Mouse (Mus musculus) frontal cortex, postnatal 14 days (tissue): ENCODE measurements around the gene Psma6.

ENCODE experiments used
- DNase-seq, 2 experiments: peaks; one replicate each; pipeline ENCODE4 v3.0.0; 2022; ENCODE audit warnings: low spot score in 2 of 2

Psma6 gene

DNA sequence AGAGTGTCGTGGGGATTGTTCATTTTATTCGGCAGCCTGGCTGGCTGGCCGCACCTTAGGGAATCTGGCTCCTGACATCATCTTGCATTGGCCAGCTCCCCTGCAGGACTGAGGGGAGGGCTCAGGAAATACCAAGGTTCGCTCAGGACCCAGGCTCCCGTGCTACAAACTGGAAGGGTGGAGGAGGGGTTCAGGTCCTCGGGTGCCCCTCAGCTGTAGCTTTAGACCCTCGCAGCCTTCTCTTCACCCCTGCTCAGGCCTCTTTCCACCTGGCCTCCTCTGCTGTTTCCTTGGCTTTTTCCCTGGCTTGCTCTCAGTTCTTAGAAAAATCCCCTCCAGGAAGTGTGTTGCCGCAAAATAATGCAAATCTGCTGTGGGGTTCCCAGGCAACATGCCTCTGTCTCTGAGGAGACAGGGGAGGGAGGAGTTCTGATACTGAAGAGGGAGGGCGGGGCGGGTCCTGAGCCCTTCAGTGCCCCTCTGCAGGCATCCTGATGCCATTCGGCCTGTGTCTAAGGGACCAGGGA is 54.7 kb downstream of the Psma6 start:
- DNase-seq: no peak

DNA sequence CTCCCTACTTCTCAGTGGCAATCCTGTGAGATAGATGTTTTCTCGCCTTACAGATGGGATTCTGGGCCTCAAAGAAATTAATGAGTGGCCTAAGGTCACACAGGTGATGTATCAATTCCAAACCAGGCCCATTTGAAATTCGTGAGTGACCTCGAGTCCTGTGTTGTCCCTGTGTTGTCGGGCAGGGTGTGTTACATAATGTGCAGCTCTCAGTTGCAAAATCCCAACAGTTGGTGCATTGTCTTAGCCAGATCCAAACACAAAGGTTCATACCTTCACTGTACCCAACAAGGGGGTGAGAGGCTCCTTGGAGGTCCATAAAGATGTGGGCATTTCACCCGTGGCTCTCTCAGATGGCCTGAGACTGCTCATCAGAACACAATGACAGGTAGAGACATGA is 56.4 kb downstream of the Psma6 start:
- DNase-seq: no peak

DNA sequence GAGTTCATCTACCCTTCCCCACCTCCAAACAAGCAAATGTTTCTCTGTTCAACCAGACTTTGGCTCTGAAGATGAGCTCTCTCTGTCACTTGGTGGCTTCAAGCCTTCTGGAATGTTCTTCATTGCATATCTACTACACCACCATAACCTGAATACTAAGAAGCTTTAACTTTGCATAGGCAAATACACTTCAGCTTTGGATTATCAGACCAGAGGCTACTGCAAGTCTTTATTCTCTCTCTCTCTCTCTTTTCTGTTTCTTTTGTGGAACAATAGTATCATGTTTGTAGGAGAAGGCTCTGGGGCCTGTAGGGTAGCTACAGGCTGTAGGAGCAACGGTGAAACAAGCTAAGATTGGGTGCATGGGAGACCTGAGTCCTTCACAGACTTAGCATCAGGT is 58.2 kb downstream of the Psma6 start:
- DNase-seq: no peak

- DNase-seq: peak in 1 of 2 experiments; percentile 40
Observed at GRCm38 (mm10) chr12:55442861-55443850, 59.1 kb downstream of the Psma6 start.

GRCm38 (mm10) chr12:55444031-55444451 is 60.0 kb downstream of the Psma6 start:
- DNase-seq: no peak

GRCm38 (mm10) chr12:55445583-55445982 is 61.6 kb downstream of the Psma6 start:
- no peak for DNase-seq

GRCm38 (mm10) chr12:55446366-55446745 is 62.3 kb downstream of the Psma6 start:
- no peak for DNase-seq

- DNase-seq: peak; percentile 78 to 86
Observed at GRCm38 (mm10) chr12:55446746-55447395, 62.8 kb downstream of the Psma6 start.

DNA sequence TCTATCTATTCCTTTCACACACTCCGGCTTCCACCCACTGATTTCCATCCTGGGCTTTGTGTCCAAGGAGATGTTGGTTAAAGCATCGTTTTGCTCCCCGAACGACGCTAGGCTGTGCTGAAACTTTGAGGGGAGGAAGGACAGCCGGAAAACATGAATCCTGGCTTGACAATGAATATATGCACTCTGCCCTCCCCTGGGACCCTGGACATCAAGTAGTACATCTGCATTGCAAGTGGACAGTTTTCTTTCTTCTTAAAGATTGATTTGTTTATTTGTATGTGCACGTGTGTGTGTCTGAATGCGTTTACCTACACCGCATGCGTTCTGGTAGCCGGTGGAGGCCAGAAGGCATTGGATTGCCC is 63.4 kb downstream of the Psma6 start:
- DNase-seq: no peak

- no peak for DNase-seq
Observed at GRCm38 (mm10) chr12:55448457-55448856, 64.4 kb downstream of the Psma6 start.

DNA sequence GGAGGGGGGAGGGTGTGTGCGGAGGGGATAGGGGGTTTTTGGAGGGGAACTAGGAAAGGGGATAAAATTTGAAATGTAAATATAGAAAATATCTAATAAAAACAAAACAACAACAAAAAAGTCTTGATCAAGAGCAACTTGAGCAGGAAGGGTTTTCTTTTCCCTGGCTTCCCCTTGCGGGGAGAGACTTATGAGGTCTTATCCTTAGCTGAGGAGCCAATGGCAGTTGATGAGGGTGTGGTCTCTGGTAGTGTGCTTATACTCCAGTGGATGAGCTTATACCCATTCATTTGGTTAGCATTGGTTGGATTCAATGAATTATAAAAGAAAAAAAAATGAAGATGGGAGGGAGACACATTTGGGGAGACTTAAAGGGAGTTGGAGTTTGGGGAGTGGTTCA is 65.0 kb downstream of the Psma6 start:
- DNase-seq: no peak

- DNase-seq: no peak
Observed at GRCm38 (mm10) chr12:55450421-55450820, 66.4 kb downstream of the Psma6 start.

DNA sequence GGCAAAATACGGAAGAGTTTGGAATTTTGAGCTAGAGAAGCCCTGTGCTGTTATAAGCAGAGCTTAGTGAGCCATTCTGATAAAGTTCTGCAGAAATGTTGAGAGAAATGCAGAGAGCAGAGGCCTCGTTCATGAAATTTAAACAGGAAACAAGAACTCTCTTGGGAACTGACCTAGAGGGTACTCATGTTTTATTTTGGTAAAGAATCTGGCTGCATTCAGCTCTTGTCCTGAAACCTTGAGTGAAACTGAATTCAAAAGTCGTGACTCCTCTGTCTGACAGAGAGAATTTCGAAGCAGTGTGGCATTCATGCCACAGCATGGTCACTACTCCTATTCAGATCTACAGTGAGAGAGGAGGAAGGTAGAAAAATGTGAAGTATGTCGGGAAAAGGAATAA is 68.8 kb downstream of the Psma6 start:
- DNase-seq: no peak

GRCm38 (mm10) chr12:55453924-55454323 is 69.9 kb downstream of the Psma6 start:
- no peak for DNase-seq

DNA sequence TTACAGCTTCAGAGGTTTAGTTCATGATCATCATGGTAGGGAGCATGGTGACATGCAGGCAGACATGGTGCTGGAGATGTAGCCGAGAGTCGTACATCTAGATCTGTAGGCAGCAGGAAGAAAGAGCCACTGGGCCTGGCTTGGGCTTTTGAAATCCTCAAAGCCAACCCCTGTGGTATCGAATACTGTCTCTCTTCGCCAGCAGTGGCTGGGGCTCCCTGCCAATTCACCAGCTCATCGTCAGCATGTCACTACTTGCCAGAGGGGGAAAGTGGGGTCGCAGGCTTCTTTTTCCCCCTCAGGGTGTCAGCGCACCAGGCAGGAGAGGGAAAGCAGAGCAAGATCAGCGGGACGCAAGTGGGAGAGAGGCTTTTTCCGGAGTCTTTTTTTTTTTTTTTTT is 71.2 kb downstream of the Psma6 start:
- DNase-seq: no peak

DNA sequence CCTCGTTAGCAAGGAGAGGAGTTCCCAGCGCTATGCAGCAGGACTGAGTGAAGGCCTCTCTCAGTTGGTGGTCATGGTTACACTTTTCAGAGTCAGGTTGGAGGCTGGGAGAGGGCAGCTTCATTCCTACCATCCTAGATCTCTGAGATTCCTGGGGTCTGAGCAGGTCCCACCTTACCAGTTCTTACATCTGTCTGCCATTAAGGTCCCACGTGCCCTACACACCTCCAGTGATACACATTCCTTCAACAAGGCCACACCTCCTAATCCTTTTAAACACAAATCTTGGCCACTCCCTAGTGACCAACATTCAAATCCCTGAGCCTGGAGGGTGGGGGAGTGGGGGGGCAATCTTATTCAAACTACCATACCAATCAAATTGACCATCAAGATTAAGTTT is 72.1 kb downstream of the Psma6 start:
- no peak for DNase-seq

GRCm38 (mm10) chr12:55456893-55457292 is 72.9 kb downstream of the Psma6 start:
- no peak for DNase-seq

GRCm38 (mm10) chr12:55459739-55460138 is 75.7 kb downstream of the Psma6 start:
- DNase-seq: no peak

DNA sequence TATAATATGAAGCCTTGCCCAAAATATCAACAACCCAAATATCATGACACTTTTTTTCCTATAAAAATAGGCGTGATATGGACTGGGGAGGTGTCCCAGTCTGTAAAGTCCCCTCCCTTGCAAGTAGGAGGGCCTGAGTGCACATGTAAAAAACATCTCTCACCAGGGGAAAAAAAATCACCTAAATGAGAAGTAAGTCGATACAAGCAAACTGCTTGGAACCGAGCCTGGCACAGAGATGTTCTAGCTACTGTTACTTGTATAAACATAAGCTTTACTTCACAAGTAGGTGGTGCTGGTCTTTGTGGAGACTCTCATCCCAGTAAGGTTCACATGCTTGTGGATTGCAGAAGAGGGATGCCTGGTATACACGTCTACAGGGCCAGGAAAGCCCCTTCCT is 76.9 kb downstream of the Psma6 start:
- no peak for DNase-seq

GRCm38 (mm10) chr12:55461767-55462166 is 77.7 kb downstream of the Psma6 start:
- no peak for DNase-seq

DNA sequence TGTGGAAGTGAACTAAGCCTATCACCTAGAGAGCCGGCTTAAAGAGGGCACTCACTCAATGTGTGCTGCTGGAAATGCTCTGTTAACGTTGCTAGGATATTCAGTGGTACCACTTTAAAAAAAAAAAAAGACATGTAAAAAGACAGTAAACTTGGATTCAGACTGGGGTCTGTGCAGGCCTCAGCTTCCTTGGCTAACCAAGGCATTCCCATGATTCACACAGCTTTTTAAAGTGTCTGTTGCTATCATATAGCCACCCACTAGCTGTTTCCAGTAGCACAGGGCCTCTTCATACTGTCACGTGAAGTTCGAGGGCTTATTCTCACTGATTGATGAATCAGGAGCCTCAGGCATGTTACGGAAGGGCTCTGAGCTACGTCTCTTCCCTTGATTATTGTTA is 78.4 kb downstream of the Psma6 start:
- DNase-seq: no peak

- no peak for DNase-seq
Observed at GRCm38 (mm10) chr12:55463087-55463486, 79.1 kb downstream of the Psma6 start.
